Mouse (Mus musculus): Measurements from ENCODE around the gene Rsl24d1.

GRCm38 (mm10) chr9:73112919-73113906, at the start of gene Rsl24d1:
- TF ChIP-seq CTCF (IDR thresholded peaks at IDR 0.05; ENCODE audit: insufficient read depth, low read depth, low read length): no peak
- TF ChIP-seq POLR2A (IDR thresholded peaks at IDR 0.05; ENCODE audit: insufficient read depth, low read depth, low read length): no peak

Data from olfactory bulb, adult 2 months (tissue).